Mouse (Mus musculus) natural killer cell, adult 2 months (primary cell): Measurements from ENCODE around the gene Flnc.
A peak's percentile ranks its signal among the peaks of the same experiment; 100 is the strongest.

Experiments
- DNase-seq, 2 experiments: peaks; one replicate each; pipeline ENCODE4 v3.0.0; 2022; ENCODE audit warnings: low spot score in 2 of 2

The Flnc gene

GRCm38 (mm10) chr6:29484716-29485559 is 51.9 kb downstream of the Flnc start:
- peak; percentile 39 to 52 for DNase-seq

- DNase-seq = no peak
Observed at GRCm38 (mm10) chr6:29485951-29486350, 52.9 kb downstream of the Flnc start.

- no peak for DNase-seq
Observed at GRCm38 (mm10) chr6:29494101-29494500, 61.0 kb downstream of the Flnc start.

GRCm38 (mm10) chr6:29496270-29496669 is 63.2 kb downstream of the Flnc start:
- DNase-seq = no peak

GRCm38 (mm10) chr6:29497791-29498190 is 64.7 kb downstream of the Flnc start:
- DNase-seq = no peak

GRCm38 (mm10) chr6:29500177-29500576 is 67.1 kb downstream of the Flnc start:
- DNase-seq = no peak

GRCm38 (mm10) chr6:29500810-29501209 is 67.8 kb downstream of the Flnc start:
- no peak for DNase-seq

- DNase-seq = no peak
Observed at GRCm38 (mm10) chr6:29501599-29501998, 68.5 kb downstream of the Flnc start.

- no peak for DNase-seq
Observed at GRCm38 (mm10) chr6:29505493-29505892, 72.4 kb downstream of the Flnc start.

- no peak for DNase-seq
Observed at GRCm38 (mm10) chr6:29506834-29507233, 73.8 kb downstream of the Flnc start.

- DNase-seq = no peak
Observed at GRCm38 (mm10) chr6:29507447-29508309, 74.6 kb downstream of the Flnc start, which contains the start of gene Kcp. Gene Kcp, minus strand, starts transcription at chr6:29507952.

GRCm38 (mm10) chr6:29509086-29509485 is 76.0 kb downstream of the Flnc start:
- no peak for DNase-seq
